Mouse (Mus musculus): Measurements from ENCODE around the gene Amotl1. TPM values are rescaled to one million over a fixed set of nuclear protein-coding genes. Genes with fewer than 3 reads are reported as not detected.
"Not testable (repeated sequence)": the region's sequence is repeated elsewhere in the genome, so short reads cannot be mapped to it uniquely, and the experiment has no call there.

Gene Amotl1
- total and polyA plus RNA-seq, 3 experiments = 2.3 to 4.9 (median 3.1) TPM

GRCm38 (mm10) chr9:14675707-14676691, 31.1 kb upstream of the Amotl1 start:
- no peaks in the 10 kb centered on the region for H3K36me3 ChIP-seq (replicated peaks)
- TF ChIP-seq POLR2AphosphoS5 (IDR thresholded peaks at IDR 0.05; ENCODE audit: insufficient replicate concordance, low read depth, low read length) (no peak), GATA1 (IDR thresholded peaks at IDR 0.05; ENCODE audit: borderline replicate concordance, low read length) (no peak), GATA2 (IDR thresholded peaks at IDR 0.05; ENCODE audit: borderline replicate concordance, low read depth, low read length) (no peak), TAL1 (conservative IDR thresholded peaks at IDR 0.05; ENCODE audit: low read depth, low read length) (no peak), CTCF (IDR thresholded peaks at IDR 0.05; ENCODE audit: low read depth, low read length) (no peak)
- DNase-seq (ENCODE audit: low spot score) = no peak
- ATAC-seq (ENCODE audit: extremely low read depth, insufficient number of reproducible peaks, low FRiP score, poor library complexity, severe bottlenecking) = no peak
- no peaks in the 10 kb centered on the region for H3K9me3 ChIP-seq (replicated peaks)
- no peaks in the 10 kb centered on the region for H3K4me1 ChIP-seq (ENCODE audit: insufficient read depth, low read depth, low read length)
- H3K4me3 ChIP-seq (ENCODE audit: low read depth, low read length) = no peak overlapping the region
- H3K27me3 ChIP-seq (ENCODE audit: insufficient read depth, low read length) = 0 out of 2 replicates have a peak, but pooled peaks cover 7% of the 10 kb centered on the region

- DNase-seq (ENCODE audit: low spot score) (no peak), ATAC-seq (ENCODE audit: extremely low read depth, insufficient number of reproducible peaks, low FRiP score, poor library complexity, severe bottlenecking) (no peak)
- H3K4me3 ChIP-seq (ENCODE audit: low read depth, low read length) = no peak overlapping the region
- H3K27me3 ChIP-seq (ENCODE audit: insufficient read depth, low read length) = 0 out of 2 replicates have a peak, but pooled peaks cover 7% of the 10 kb centered on the region
- no peaks in the 10 kb centered on the region for H3K36me3 ChIP-seq (replicated peaks)
- H3K9me3 ChIP-seq (replicated peaks) = no peaks in the 10 kb centered on the region
- TF ChIP-seq GATA1 (IDR thresholded peaks at IDR 0.05; ENCODE audit: borderline replicate concordance, low read length) (no peak), GATA2 (IDR thresholded peaks at IDR 0.05; ENCODE audit: borderline replicate concordance, low read depth, low read length) (no peak), CTCF (IDR thresholded peaks at IDR 0.05; ENCODE audit: low read depth, low read length) (no peak)
- H3K4me1 ChIP-seq (ENCODE audit: insufficient read depth, low read depth, low read length) = no peaks in the 10 kb centered on the region
Measured at GRCm38 (mm10) chr9:14674506-14674905, 29.6 kb upstream of the Amotl1 start.

GRCm38 (mm10) chr9:14673109-14673508, 28.3 kb upstream of the Amotl1 start:
- Histone ChIP-seq H3K27me3 (ENCODE audit: insufficient read depth, low read length) (0 out of 2 replicates have a peak, but pooled peaks cover 7% of the 10 kb centered on the region), H3K4me1 (ENCODE audit: insufficient read depth, low read depth, low read length) (no peaks in the 10 kb centered on the region), H3K9me3 (replicated peaks) (no peaks in the 10 kb centered on the region), H3K36me3 (replicated peaks) (no peaks in the 10 kb centered on the region), H3K4me3 (ENCODE audit: low read depth, low read length) (no peak overlapping the region)
- ATAC-seq (ENCODE audit: extremely low read depth, insufficient number of reproducible peaks, low FRiP score, poor library complexity, severe bottlenecking) = no peak
- TF ChIP-seq POLR2AphosphoS5 (IDR thresholded peaks at IDR 0.05; ENCODE audit: insufficient replicate concordance, low read depth, low read length) = no peak
- TF ChIP-seq GATA1 (IDR thresholded peaks at IDR 0.05; ENCODE audit: borderline replicate concordance, low read length) = no peak
- no peak for TF ChIP-seq GATA2 (IDR thresholded peaks at IDR 0.05; ENCODE audit: borderline replicate concordance, low read depth, low read length)
- TF ChIP-seq CTCF (IDR thresholded peaks at IDR 0.05; ENCODE audit: low read depth, low read length) = no peak
- no peak for TF ChIP-seq TAL1 (conservative IDR thresholded peaks at IDR 0.05; ENCODE audit: low read depth, low read length)
- DNase-seq (ENCODE audit: low spot score) = no peak

- not testable (repeated sequence) for H3K9me3 ChIP-seq (replicated peaks); H3K4me3 ChIP-seq (ENCODE audit: low read depth, low read length); H3K36me3 ChIP-seq (replicated peaks); H3K4me1 ChIP-seq (ENCODE audit: insufficient read depth, low read depth, low read length); ATAC-seq (ENCODE audit: extremely low read depth, insufficient number of reproducible peaks, low FRiP score, poor library complexity, severe bottlenecking); H3K27me3 ChIP-seq (ENCODE audit: insufficient read depth, low read length); DNase-seq (ENCODE audit: low spot score)
Measured at GRCm38 (mm10) chr9:14671965-14672364, 27.1 kb upstream of the Amotl1 start.

- no peak for DNase-seq (ENCODE audit: low spot score)
- TF ChIP-seq GATA2 (IDR thresholded peaks at IDR 0.05; ENCODE audit: borderline replicate concordance, low read depth, low read length) = no peak
- ATAC-seq (ENCODE audit: extremely low read depth, insufficient number of reproducible peaks, low FRiP score, poor library complexity, severe bottlenecking) = no peak
- H3K9me3 ChIP-seq (replicated peaks) = no peaks in the 10 kb centered on the region
- H3K36me3 ChIP-seq (replicated peaks) = no peaks in the 10 kb centered on the region
- H3K4me1 ChIP-seq (ENCODE audit: insufficient read depth, low read depth, low read length) = no peaks in the 10 kb centered on the region
- H3K27me3 ChIP-seq (ENCODE audit: insufficient read depth, low read length) = peaks cover 10% of the 10 kb centered on the region
- H3K4me3 ChIP-seq (ENCODE audit: low read depth, low read length) = no peak overlapping the region
Measured at GRCm38 (mm10) chr9:14668382-14668781, 23.5 kb upstream of the Amotl1 start.

GRCm38 (mm10) chr9:14666071-14666470, 21.2 kb upstream of the Amotl1 start:
- Histone ChIP-seq H3K27me3 (ENCODE audit: insufficient read depth, low read length) (peaks cover 12% of the 10 kb centered on the region), H3K9me3 (replicated peaks) (no peaks in the 10 kb centered on the region), H3K4me1 (ENCODE audit: insufficient read depth, low read depth, low read length) (no peaks in the 10 kb centered on the region), H3K4me3 (ENCODE audit: low read depth, low read length) (no peak overlapping the region), H3K36me3 (replicated peaks) (no peaks in the 10 kb centered on the region)
- no peak for DNase-seq (ENCODE audit: low spot score)
- no peak for TF ChIP-seq TAL1 (conservative IDR thresholded peaks at IDR 0.05; ENCODE audit: low read depth, low read length)
- TF ChIP-seq GATA2 (IDR thresholded peaks at IDR 0.05; ENCODE audit: borderline replicate concordance, low read depth, low read length) = no peak
- TF ChIP-seq POLR2AphosphoS5 (IDR thresholded peaks at IDR 0.05; ENCODE audit: insufficient replicate concordance, low read depth, low read length) = no peak
- ATAC-seq (ENCODE audit: extremely low read depth, insufficient number of reproducible peaks, low FRiP score, poor library complexity, severe bottlenecking) = no peak

GRCm38 (mm10) chr9:14663591-14663990, 18.7 kb upstream of the Amotl1 start:
- Histone ChIP-seq H3K36me3 (replicated peaks) (no peaks in the 10 kb centered on the region), H3K4me1 (ENCODE audit: insufficient read depth, low read depth, low read length) (no peaks in the 10 kb centered on the region), H3K9me3 (replicated peaks) (no peaks in the 10 kb centered on the region), H3K4me3 (ENCODE audit: low read depth, low read length) (no peak overlapping the region), H3K27me3 (ENCODE audit: insufficient read depth, low read length) (peaks cover 12% of the 10 kb centered on the region)
- DNase-seq (ENCODE audit: low spot score) = no peak
- no peak for TF ChIP-seq GATA1 (IDR thresholded peaks at IDR 0.05; ENCODE audit: borderline replicate concordance, low read length)
- no peak for TF ChIP-seq POLR2AphosphoS5 (IDR thresholded peaks at IDR 0.05; ENCODE audit: insufficient replicate concordance, low read depth, low read length)
- no peak for TF ChIP-seq TAL1 (conservative IDR thresholded peaks at IDR 0.05; ENCODE audit: low read depth, low read length)
- no peak for TF ChIP-seq GATA2 (IDR thresholded peaks at IDR 0.05; ENCODE audit: borderline replicate concordance, low read depth, low read length)
- TF ChIP-seq CTCF (IDR thresholded peaks at IDR 0.05; ENCODE audit: low read depth, low read length) = no peak
- ATAC-seq (ENCODE audit: extremely low read depth, insufficient number of reproducible peaks, low FRiP score, poor library complexity, severe bottlenecking) = no peak

Data from G1E (cell line).